Mouse (Mus musculus) testis, adult 2 months (tissue): ENCODE results near the gene Ctnnb1.

Experiments
- CTCF ChIP-seq: fragments of 200-500 bp; IDR thresholded peaks from 2 replicates; pipeline ENCODE4 v1.5.1; 2012; ENCODE audit warnings: low read depth, mild to moderate bottlenecking, inconsistent platforms, low read length, moderate library complexity; ENCODE audit not compliant: control insufficient read depth, insufficient read depth, insufficient replicate concordance
- POLR2A ChIP-seq: fragments of 200-500 bp; IDR thresholded peaks from 2 replicates; pipeline ENCODE4 v1.6.1; 2012; ENCODE audit warnings: low read depth, mild to moderate bottlenecking, inconsistent platforms, low read length, moderate library complexity; ENCODE audit not compliant: control insufficient read depth

GRCm38 (mm10) chr9:120963104-120963503, 34.1 kb downstream of the Ctnnb1 start:
- TF ChIP-seq CTCF (no peak), POLR2A (no peak)
